Mouse (Mus musculus) brain, embryonic 14.5 days (tissue): ENCODE data around the gene 9430015G10Rik.

Experiments
- CTCF ChIP-seq: fragments of 200-500 bp; IDR thresholded peaks from 2 replicates; pipeline ENCODE4 v1.5.1; 2012; ENCODE audit warnings: inconsistent platforms, mild to moderate bottlenecking, moderate library complexity, borderline replicate concordance; ENCODE audit not compliant: insufficient read depth, insufficient read length; ENCODE audit errors: extremely low read depth
- POLR2A ChIP-seq: fragments of 200-500 bp; IDR thresholded peaks from 2 replicates; pipeline ENCODE4 v1.6.1; 2012; ENCODE audit warnings: mild to moderate bottlenecking, inconsistent platforms, borderline replicate concordance; ENCODE audit not compliant: poor library complexity, insufficient read depth, insufficient read length, severe bottlenecking; ENCODE audit errors: extremely low read depth

DNA sequence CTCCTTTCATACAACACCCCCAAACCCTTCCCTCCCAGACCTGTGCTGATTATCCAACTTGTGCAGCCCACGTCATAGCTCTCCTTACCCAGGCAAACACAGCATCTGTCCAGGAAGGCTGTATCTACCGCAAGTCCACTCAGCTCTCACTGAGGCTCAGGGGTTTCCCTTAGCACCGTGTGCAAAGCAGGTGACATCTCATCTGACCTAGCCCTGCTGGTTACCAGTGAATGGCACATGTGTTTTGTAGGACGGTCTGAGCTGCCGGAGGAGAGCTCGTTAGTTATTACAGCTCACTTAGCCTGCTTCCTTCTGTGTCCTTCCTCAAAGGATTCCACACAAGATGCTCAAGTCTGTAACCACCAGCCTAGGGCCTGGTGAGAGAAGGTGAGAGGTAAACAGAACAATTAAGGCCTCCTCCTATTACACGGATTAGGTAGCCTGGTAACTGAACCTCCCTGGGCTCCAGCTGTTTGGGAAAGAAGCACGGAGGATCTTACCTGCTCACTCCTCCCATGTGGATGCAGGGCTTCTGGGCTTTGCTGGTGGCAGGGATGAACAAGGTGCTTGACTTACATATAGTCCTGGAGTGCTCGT lies 11.9 kb upstream of the 9430015G10Rik start:
- TF ChIP-seq CTCF = no peak
- TF ChIP-seq POLR2A = no peak
